Mouse (Mus musculus) spleen, adult 10 weeks (tissue): Measurements from ENCODE around the gene Pepd. TPM values are rescaled to one million over a fixed set of nuclear protein-coding genes. Genes with fewer than 3 reads are reported as not detected.

ENCODE experiments used
- polyA plus RNA-seq: library from polyadenylated mRNA; stranded (reverse); fragments of 350-450 nt; fragmentation: Illumina TruSeq; extraction: RNeasy Lipid Tissue Mini Kit (QIAGEN cat#74804); gene quantifications from one replicate; pipeline ENCODE4 v1.2.3, GENCODE M21; 2015; ENCODE audit warnings: low replicate concordance; ENCODE audit not compliant: insufficient read depth

Pepd gene
- 17.2 TPM for polyA plus RNA-seq

DNA sequence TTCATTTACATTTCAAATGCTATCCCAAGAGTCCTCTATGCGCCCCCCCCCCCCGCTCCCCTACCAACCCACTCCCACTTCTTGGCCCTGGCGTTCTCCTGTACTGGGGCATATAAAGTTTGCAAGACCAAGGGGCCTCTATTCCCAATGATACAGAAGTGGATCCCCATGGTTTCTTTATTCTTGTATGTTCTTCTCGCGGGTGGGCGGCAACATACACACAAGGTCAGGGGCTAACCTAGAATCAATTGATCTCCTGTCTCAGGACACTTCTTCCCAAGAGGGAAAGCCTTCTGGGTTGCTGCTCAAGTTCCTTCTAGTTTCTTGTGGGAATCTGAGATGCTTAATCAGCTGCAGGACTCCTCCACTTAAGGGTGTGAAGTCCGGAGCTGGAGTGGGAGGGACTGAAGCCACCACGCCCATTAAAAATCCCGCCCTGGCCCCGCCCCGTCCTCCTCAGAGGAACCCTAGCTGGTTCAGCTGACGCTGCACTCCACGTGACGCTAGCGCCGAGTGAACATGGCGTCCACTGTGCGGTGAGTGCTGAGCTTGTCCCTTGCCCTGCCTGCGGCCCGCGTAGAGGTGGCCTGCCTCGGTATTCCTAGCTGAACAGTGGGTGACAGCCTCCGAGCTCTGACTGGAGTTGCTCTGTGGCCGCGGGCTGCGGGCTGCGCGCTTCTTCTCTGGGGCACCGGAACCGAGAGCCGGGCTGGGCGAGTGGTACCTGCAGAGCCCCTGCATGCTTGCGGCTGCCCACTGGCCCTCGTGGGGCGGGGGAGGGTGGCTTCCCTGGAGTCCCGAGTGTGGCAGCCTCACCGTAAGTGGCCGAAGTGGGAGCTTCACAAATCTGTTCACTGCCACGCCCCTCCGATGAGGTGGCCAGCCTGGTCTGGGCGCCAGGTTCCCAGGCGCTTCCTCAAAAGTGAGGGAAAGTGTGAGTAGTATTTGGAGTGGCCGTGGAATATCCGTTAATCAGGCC is at the start of gene Pepd:
Gene Pepd (plus strand): TSS at position 461 of the 979 bp plus-strand sequence.

GRCm38 (mm10) chr7:35056436-35056864 is 144.3 kb downstream of the Pepd start, which contains the start of gene Cebpg:
Gene Cebpg, minus strand, starts transcription at chr7:35056573.

Other genes starting within 250 kb of the Pepd start
- gene Chst8, start 99.7 kb upstream of the Pepd start, polyA plus RNA-seq = 0.29 TPM
- gene Cebpg, start 144.2 kb downstream of the Pepd start, polyA plus RNA-seq = 43.3 TPM
- gene Cebpa, start 206.9 kb downstream of the Pepd start, polyA plus RNA-seq = 17.2 TPM